Mouse (Mus musculus): ENCODE measurements around the gene Lin54. TPM values are rescaled to one million over a fixed set of nuclear protein-coding genes. Genes with fewer than 3 reads are reported as not detected.

Lin54 gene
- polyA plus RNA-seq, 1 experiment from 2014 or later, result 16.2 TPM

- H3K4me2 ChIP-seq, result no peak overlapping the region
- no peaks in the 10 kb centered on the region for H3K9me3 ChIP-seq (ENCODE audit: control insufficient read depth, low read length)
- 73% methylated on average over 3 of the region's 3 CpGs for WGBS
- DNase-seq (ENCODE audit: low spot score) (no peak), ATAC-seq (replicated peaks; ENCODE audit: low FRiP score) (no peak)
- no peak overlapping the region for H3K27ac ChIP-seq (ENCODE audit: low read depth, low read length)
- no peak overlapping the region for H3K4me3 ChIP-seq (ENCODE audit: low read depth, low read length)
- no peaks in the 10 kb centered on the region for H3K27me3 ChIP-seq (replicated peaks; ENCODE audit: control insufficient read depth, insufficient read depth, low read length)
- H3K4me1 ChIP-seq (replicated peaks; ENCODE audit: control insufficient read depth, insufficient read depth, low read length), result no peaks in the 10 kb centered on the region
- no peak overlapping the region for H3K9ac ChIP-seq (ENCODE audit: low read depth, low read length)
- no peaks in the 10 kb centered on the region; the same call in 1 of the 2 replicates for H3K36me3 ChIP-seq (ENCODE audit: control insufficient read depth, insufficient read depth, low read length)
These were observed 24.1 kb downstream of the Lin54 start for GRCm38 (mm10) chr5:100476328-100476727.

- Histone ChIP-seq H3K27me3 (replicated peaks; ENCODE audit: control insufficient read depth, insufficient read depth, low read length) (no peaks in the 10 kb centered on the region), H3K9me3 (ENCODE audit: control insufficient read depth, low read length) (no peaks in the 10 kb centered on the region), H3K4me1 (replicated peaks; ENCODE audit: control insufficient read depth, insufficient read depth, low read length) (no peaks in the 10 kb centered on the region; the same call in 1 of the 2 replicates), H3K9ac (ENCODE audit: low read depth, low read length) (no peak overlapping the region), H3K27ac (ENCODE audit: low read depth, low read length) (no peak overlapping the region), H3K4me2 (no peak overlapping the region), H3K36me3 (ENCODE audit: control insufficient read depth, insufficient read depth, low read length) (peaks cover 5% of the 10 kb centered on the region; the same call in 1 of the 2 replicates), H3K4me3 (ENCODE audit: low read depth, low read length) (no peak overlapping the region)
- ATAC-seq (replicated peaks; ENCODE audit: low FRiP score) (no peak), DNase-seq (ENCODE audit: low spot score) (no peak)
- WGBS, result 92% methylated on average over 7 of the region's 7 CpGs
These were observed 33.1 kb downstream of the Lin54 start for GRCm38 (mm10) chr5:100467336-100467735.

- Histone ChIP-seq H3K9ac (ENCODE audit: low read depth, low read length) (no peak overlapping the region), H3K4me1 (replicated peaks; ENCODE audit: control insufficient read depth, insufficient read depth, low read length) (no peaks in the 10 kb centered on the region; the same call in 1 of the 2 replicates), H3K4me3 (ENCODE audit: low read depth, low read length) (no peak overlapping the region), H3K9me3 (ENCODE audit: control insufficient read depth, low read length) (no peaks in the 10 kb centered on the region), H3K36me3 (ENCODE audit: control insufficient read depth, insufficient read depth, low read length) (peaks cover 6% of the 10 kb centered on the region; the same call in 1 of the 2 replicates), H3K27ac (ENCODE audit: low read depth, low read length) (peak overlapping the region; percentile 16), H3K27me3 (replicated peaks; ENCODE audit: control insufficient read depth, insufficient read depth, low read length) (no peaks in the 10 kb centered on the region), H3K4me2 (no peak overlapping the region; the same call in 1 of the 2 replicates)
- DNase-seq (ENCODE audit: low spot score) (no peak), ATAC-seq (replicated peaks; ENCODE audit: low FRiP score) (peak; percentile 61)
- WGBS, result 65% methylated on average over 10 of the region's 10 CpGs
These were observed 33.8 kb downstream of the Lin54 start for GRCm38 (mm10) chr5:100466624-100467023.

GRCm38 (mm10) chr5:100462374-100462773 is 38.1 kb downstream of the Lin54 start:
- ATAC-seq (replicated peaks; ENCODE audit: low FRiP score) (peak; percentile 39; the same call in 1 of the 2 replicates), DNase-seq (ENCODE audit: low spot score) (no peak)
- H3K36me3 ChIP-seq (ENCODE audit: control insufficient read depth, insufficient read depth, low read length), result peaks cover 24% of the 10 kb centered on the region
- H3K4me2 ChIP-seq, result no peak overlapping the region
- no peaks in the 10 kb centered on the region; the same call in 1 of the 2 replicates for H3K4me1 ChIP-seq (replicated peaks; ENCODE audit: control insufficient read depth, insufficient read depth, low read length)
- H3K4me3 ChIP-seq (ENCODE audit: low read depth, low read length), result no peak overlapping the region
- WGBS, result 88% methylated on average over 2 of the region's 2 CpGs
- no peak overlapping the region for H3K9ac ChIP-seq (ENCODE audit: low read depth, low read length)
- H3K9me3 ChIP-seq (ENCODE audit: control insufficient read depth, low read length), result no peaks in the 10 kb centered on the region
- no peak overlapping the region for H3K27ac ChIP-seq (ENCODE audit: low read depth, low read length)
- H3K27me3 ChIP-seq (replicated peaks; ENCODE audit: control insufficient read depth, insufficient read depth, low read length), result no peaks in the 10 kb centered on the region

GRCm38 (mm10) chr5:100461526-100461925 is 38.9 kb downstream of the Lin54 start:
- no peak overlapping the region for H3K27ac ChIP-seq (ENCODE audit: low read depth, low read length)
- peaks cover 27% of the 10 kb centered on the region for H3K36me3 ChIP-seq (ENCODE audit: control insufficient read depth, insufficient read depth, low read length)
- DNase-seq (ENCODE audit: low spot score) (no peak), ATAC-seq (replicated peaks; ENCODE audit: low FRiP score) (no peak)
- H3K9me3 ChIP-seq (ENCODE audit: control insufficient read depth, low read length), result no peaks in the 10 kb centered on the region
- 90% methylated on average over 9 of the region's 9 CpGs for WGBS
- no peak overlapping the region for H3K9ac ChIP-seq (ENCODE audit: low read depth, low read length)
- H3K4me3 ChIP-seq (ENCODE audit: low read depth, low read length), result no peak overlapping the region
- no peaks in the 10 kb centered on the region; the same call in 1 of the 2 replicates for H3K4me1 ChIP-seq (replicated peaks; ENCODE audit: control insufficient read depth, insufficient read depth, low read length)
- H3K4me2 ChIP-seq, result no peak overlapping the region
- H3K27me3 ChIP-seq (replicated peaks; ENCODE audit: control insufficient read depth, insufficient read depth, low read length), result no peaks in the 10 kb centered on the region

GRCm38 (mm10) chr5:100459468-100459867 is 41.0 kb downstream of the Lin54 start:
- no peak for ATAC-seq (replicated peaks; ENCODE audit: low FRiP score)
- DNase-seq (ENCODE audit: low spot score), result no peak
- Histone ChIP-seq H3K4me3 (ENCODE audit: low read depth, low read length) (no peak overlapping the region), H3K27ac (ENCODE audit: low read depth, low read length) (no peak overlapping the region), H3K9ac (ENCODE audit: low read depth, low read length) (no peak overlapping the region), H3K9me3 (ENCODE audit: control insufficient read depth, low read length) (no peaks in the 10 kb centered on the region), H3K4me2 (no peak overlapping the region), H3K36me3 (ENCODE audit: control insufficient read depth, insufficient read depth, low read length) (peaks cover 34% of the 10 kb centered on the region), H3K27me3 (replicated peaks; ENCODE audit: control insufficient read depth, insufficient read depth, low read length) (no peaks in the 10 kb centered on the region), H3K4me1 (replicated peaks; ENCODE audit: control insufficient read depth, insufficient read depth, low read length) (no peaks in the 10 kb centered on the region; the same call in 1 of the 2 replicates)
- WGBS, result 91% methylated on average over 5 of the region's 5 CpGs

GRCm38 (mm10) chr5:100451871-100452270 is 48.6 kb downstream of the Lin54 start:
- peaks cover 36% of the 10 kb centered on the region for H3K36me3 ChIP-seq (ENCODE audit: control insufficient read depth, insufficient read depth, low read length)
- no peaks in the 10 kb centered on the region for H3K4me1 ChIP-seq (replicated peaks; ENCODE audit: control insufficient read depth, insufficient read depth, low read length)
- H3K27me3 ChIP-seq (replicated peaks; ENCODE audit: control insufficient read depth, insufficient read depth, low read length), result no peaks in the 10 kb centered on the region
- no peak overlapping the region for H3K27ac ChIP-seq (ENCODE audit: low read depth, low read length)
- DNase-seq (ENCODE audit: low spot score) (no peak), ATAC-seq (replicated peaks; ENCODE audit: low FRiP score) (no peak)
- no peak overlapping the region for H3K4me3 ChIP-seq (ENCODE audit: low read depth, low read length)
- H3K9ac ChIP-seq (ENCODE audit: low read depth, low read length), result no peak overlapping the region
- H3K9me3 ChIP-seq (ENCODE audit: control insufficient read depth, low read length), result no peaks in the 10 kb centered on the region
- no peak overlapping the region for H3K4me2 ChIP-seq
- 76% methylated on average over 2 of the region's 2 CpGs for WGBS

GRCm38 (mm10) chr5:100438796-100439195 is 61.6 kb downstream of the Lin54 start:
- ATAC-seq (replicated peaks; ENCODE audit: low FRiP score), result no peak
- WGBS, result 95% methylated on average over 14 of the region's 14 CpGs
- Histone ChIP-seq H3K4me2 (no peak overlapping the region), H3K9ac (ENCODE audit: low read depth, low read length) (no peak overlapping the region), H3K4me3 (ENCODE audit: low read depth, low read length) (no peak overlapping the region), H3K27ac (ENCODE audit: low read depth, low read length) (no peak overlapping the region), H3K27me3 (replicated peaks; ENCODE audit: control insufficient read depth, insufficient read depth, low read length) (no peaks in the 10 kb centered on the region), H3K36me3 (ENCODE audit: control insufficient read depth, insufficient read depth, low read length) (peaks cover 9% of the 10 kb centered on the region), H3K9me3 (ENCODE audit: control insufficient read depth, low read length) (0 out of 2 replicates have a peak, but pooled peaks cover 3% of the 10 kb centered on the region), H3K4me1 (replicated peaks; ENCODE audit: control insufficient read depth, insufficient read depth, low read length) (no peaks in the 10 kb centered on the region)
- DNase-seq (ENCODE audit: low spot score), result no peak

GRCm38 (mm10) chr5:100437917-100438316 is 62.5 kb downstream of the Lin54 start:
- Histone ChIP-seq H3K27ac (ENCODE audit: low read depth, low read length) (no peak overlapping the region), H3K36me3 (ENCODE audit: control insufficient read depth, insufficient read depth, low read length) (peaks cover 8% of the 10 kb centered on the region), H3K4me1 (replicated peaks; ENCODE audit: control insufficient read depth, insufficient read depth, low read length) (no peaks in the 10 kb centered on the region), H3K27me3 (replicated peaks; ENCODE audit: control insufficient read depth, insufficient read depth, low read length) (no peaks in the 10 kb centered on the region), H3K9ac (ENCODE audit: low read depth, low read length) (no peak overlapping the region), H3K9me3 (ENCODE audit: control insufficient read depth, low read length) (0 out of 2 replicates have a peak, but pooled peaks cover 3% of the 10 kb centered on the region), H3K4me3 (ENCODE audit: low read depth, low read length) (no peak overlapping the region), H3K4me2 (no peak overlapping the region)
- ATAC-seq (replicated peaks; ENCODE audit: low FRiP score), result no peak
- WGBS, result 92% methylated on average over 5 of the region's 5 CpGs
- no peak for DNase-seq (ENCODE audit: low spot score)

Data from liver, embryonic 11.5 days (tissue).